Mouse (Mus musculus) ovary, postnatal 14 days (tissue): ENCODE results near the gene Casz1.

Experiments used
- DNase-seq: peaks from one replicate; pipeline ENCODE4 v3.0.0; 2022; ENCODE audit warnings: low spot score

The Casz1 gene

GRCm38 (mm10) chr4:148804137-148804779 is at the start of gene Casz1:
Casz1 (plus strand) TSS chr4:148804429.
- peak; percentile 92 for DNase-seq

- DNase-seq = no peak
These were observed 45.4 kb upstream of the Casz1 start for GRCm38 (mm10) chr4:148758863-148759262.

- no peak for DNase-seq
These were observed 44.1 kb upstream of the Casz1 start for GRCm38 (mm10) chr4:148760152-148760551.

- DNase-seq = no peak
These were observed 38.0 kb upstream of the Casz1 start for GRCm38 (mm10) chr4:148766021-148766775.

GRCm38 (mm10) chr4:148767655-148768305 is 36.4 kb upstream of the Casz1 start:
- DNase-seq = no peak

GRCm38 (mm10) chr4:148768649-148769048 is 35.6 kb upstream of the Casz1 start:
- no peak for DNase-seq

- no peak for DNase-seq
These were observed 33.4 kb upstream of the Casz1 start for GRCm38 (mm10) chr4:148770582-148771408.

- no peak for DNase-seq
These were observed 32.8 kb upstream of the Casz1 start for GRCm38 (mm10) chr4:148771409-148771929.

GRCm38 (mm10) chr4:148772658-148773057 is 31.6 kb upstream of the Casz1 start:
- no peak for DNase-seq

GRCm38 (mm10) chr4:148774036-148774435 is 30.2 kb upstream of the Casz1 start:
- no peak for DNase-seq

- no peak for DNase-seq
These were observed 28.6 kb upstream of the Casz1 start for GRCm38 (mm10) chr4:148775476-148776269.

GRCm38 (mm10) chr4:148780097-148780621 is 24.1 kb upstream of the Casz1 start:
- DNase-seq = no peak

- DNase-seq = no peak
These were observed 22.7 kb upstream of the Casz1 start for GRCm38 (mm10) chr4:148781516-148781915.

- no peak for DNase-seq
These were observed 21.3 kb upstream of the Casz1 start for GRCm38 (mm10) chr4:148782880-148783279.

- DNase-seq = no peak
These were observed 20.5 kb upstream of the Casz1 start for GRCm38 (mm10) chr4:148783760-148784159.

- no peak for DNase-seq
These were observed 19.1 kb upstream of the Casz1 start for GRCm38 (mm10) chr4:148785053-148785567.

- DNase-seq = no peak
These were observed 18.2 kb upstream of the Casz1 start for GRCm38 (mm10) chr4:148785995-148786394.

- no peak for DNase-seq
These were observed 13.3 kb upstream of the Casz1 start for GRCm38 (mm10) chr4:148790940-148791339.

- DNase-seq = no peak
These were observed 9.2 kb upstream of the Casz1 start for GRCm38 (mm10) chr4:148795038-148795437.

GRCm38 (mm10) chr4:148797475-148798324 is 6.5 kb upstream of the Casz1 start:
- DNase-seq = peak; percentile 34
